Mouse (Mus musculus) MEL (cell line): ENCODE data around the gene Bcas2.
A peak's percentile ranks its signal among the peaks of the same experiment; 100 is the strongest.

Experiments used
- CTCF ChIP-seq, 3 experiments: IDR thresholded peaks in 2 of 3; conservative IDR thresholded peaks in 1 of 3; 2 replicates each; pipeline ENCODE4 v1.5.1; 2011 to 2012; ENCODE audit warnings: low read length in 3 of 3, low read depth in 2 of 3, mild to moderate bottlenecking in 2 of 3, improper control_type of control experiment in 1 of 3, inconsistent platforms in 1 of 3, mixed read lengths in 1 of 3, moderate library complexity in 1 of 3; ENCODE audit not compliant: control insufficient read depth in 1 of 3, insufficient read depth in 1 of 3, poor library complexity in 1 of 3, severe bottlenecking in 1 of 3
- E2F4 ChIP-seq: IDR thresholded peaks from 2 replicates; pipeline ENCODE4 v1.6.1; 2011; ENCODE audit warnings: low read depth, low read length, improper control_type of control experiment, borderline replicate concordance
- GABPA ChIP-seq: IDR thresholded peaks from 2 replicates; pipeline ENCODE4 v1.6.1; 2012; ENCODE audit warnings: low read depth, mild to moderate bottlenecking, inconsistent platforms, low read length, improper control_type of control experiment, moderate library complexity
- KAT2A ChIP-seq: conservative IDR thresholded peaks from 2 replicates; pipeline ENCODE4 v1.6.1; 2012; ENCODE audit warnings: low read depth, low read length, improper control_type of control experiment, inconsistent platforms
- MAFK ChIP-seq: IDR thresholded peaks from 2 replicates; pipeline ENCODE4 v1.6.1; 2011; ENCODE audit warnings: low read depth, mild to moderate bottlenecking, low read length, improper control_type of control experiment, borderline replicate concordance
- MEF2A ChIP-seq: IDR thresholded peaks from 2 replicates; pipeline ENCODE4 v1.6.1; 2014; ENCODE audit warnings: low read depth, mild to moderate bottlenecking, inconsistent platforms, low read length, improper control_type of control experiment; ENCODE audit not compliant: poor library complexity, insufficient replicate concordance, severe bottlenecking; ENCODE audit errors: extremely low read depth
- POLR2A ChIP-seq, 2 experiments: IDR thresholded peaks; 2 replicates each; pipeline ENCODE4 v1.6.1; 2011 to 2012; ENCODE audit warnings: low read length in 2 of 2, mild to moderate bottlenecking in 2 of 2, control low read depth in 1 of 2, improper control_type of control experiment in 1 of 2, low read depth in 1 of 2, moderate library complexity in 1 of 2; ENCODE audit not compliant: control insufficient read depth in 1 of 2, insufficient read depth in 1 of 2, poor library complexity in 1 of 2
- POLR2AphosphoS2 ChIP-seq: IDR thresholded peaks from 2 replicates; pipeline ENCODE4 v1.6.1; 2011; ENCODE audit warnings: low read length, improper control_type of control experiment
- SMC3 ChIP-seq: IDR thresholded peaks from 2 replicates; pipeline ENCODE4 v1.6.1; 2011; ENCODE audit warnings: low read depth, low read length, improper control_type of control experiment
- TBP ChIP-seq: IDR thresholded peaks from 2 replicates; pipeline ENCODE4 v1.8.0; 2011; ENCODE audit warnings: low read depth, low read length, improper control_type of control experiment
- USF1 ChIP-seq: IDR thresholded peaks from 2 replicates; pipeline ENCODE4 v1.6.1; 2014; ENCODE audit warnings: low read depth, mild to moderate bottlenecking, inconsistent platforms, low read length, improper control_type of control experiment, moderate library complexity
- ZMIZ1 ChIP-seq: IDR thresholded peaks from 2 replicates; pipeline ENCODE4 v1.6.1; 2012; ENCODE audit warnings: low read depth, mild to moderate bottlenecking, inconsistent platforms, low read length, improper control_type of control experiment, moderate library complexity

DNA sequence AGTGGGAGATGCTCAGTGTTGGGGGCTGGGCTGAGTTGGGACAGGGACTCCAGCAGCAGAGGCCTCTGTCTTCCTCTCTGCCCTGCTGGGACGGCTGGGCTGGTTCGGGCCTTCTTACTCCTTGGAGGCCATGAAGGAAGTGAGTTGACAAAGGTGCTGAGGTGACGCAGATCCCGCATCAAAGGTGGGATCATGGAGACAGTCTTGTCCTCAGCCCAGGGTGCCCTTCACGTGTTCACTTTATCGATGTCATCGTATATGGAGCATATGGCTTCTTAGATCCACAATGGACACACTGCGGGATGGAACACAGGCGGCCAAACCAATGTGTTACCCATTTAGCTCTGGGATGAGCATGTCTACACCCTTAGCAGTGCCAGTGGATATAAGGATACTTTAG lies 8.1 kb downstream of the Bcas2 start:
- TF ChIP-seq ZMIZ1, result no peak
- no peak for TF ChIP-seq GABPA
- no peak for TF ChIP-seq MAFK
- no peak for TF ChIP-seq USF1
- TF ChIP-seq POLR2AphosphoS2, result 0 out of 2 replicates have a peak, but pooled peaks have one; percentile 39
- no peak for TF ChIP-seq POLR2A (IDR thresholded peaks at IDR 0.05; ENCODE audit: control insufficient read depth in 1 of 2, insufficient read depth in 1 of 2, low read depth in 1 of 2, low read length in 2 of 2, poor library complexity in 1 of 2)
- no peak for TF ChIP-seq KAT2A
- TF ChIP-seq SMC3, result no peak
- TF ChIP-seq CTCF (IDR thresholded peaks at IDR 0.05 in 2 of 3, conservative IDR thresholded peaks at IDR 0.05 in 1 of 3; ENCODE audit: control insufficient read depth in 1 of 3, insufficient read depth in 1 of 3, low read depth in 2 of 3, low read length in 3 of 3, poor library complexity in 1 of 3, severe bottlenecking in 1 of 3), result no peak
- no peak for TF ChIP-seq E2F4
- no peak for TF ChIP-seq MEF2A
- TF ChIP-seq TBP, result no peak
